23 mouse cellular contexts compared by ENCODE assay signal in the genomic region with DNA sequence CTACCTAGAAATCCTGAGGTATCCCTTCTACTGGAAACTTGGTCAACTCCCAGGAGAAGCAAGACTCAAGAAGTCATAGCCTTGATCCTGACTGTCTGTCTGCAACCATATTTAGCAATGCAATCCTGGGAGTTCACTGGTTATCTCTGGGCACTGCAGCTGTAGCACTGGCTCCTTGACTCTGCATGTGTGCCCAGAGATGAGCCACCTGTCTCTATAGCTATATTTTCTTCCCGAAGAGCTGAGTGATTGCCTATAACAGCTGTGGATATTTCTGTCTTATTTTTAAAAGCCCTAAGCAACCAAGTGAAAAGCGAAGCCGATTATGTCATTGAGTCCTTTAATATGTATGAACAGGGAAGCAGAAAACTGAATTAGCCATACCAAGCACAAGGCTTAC. TPM values are rescaled to one million over a fixed set of nuclear protein-coding genes. Genes with fewer than 3 reads are reported as not detected.
DNase-seq lines count a peak whose midpoint lies in the region; ATAC-seq and TF ChIP-seq lines count a peak whose summit lies in the region.
"Had no signal": no experiment of that assay in that cellular context is flagged by ENCODE, and none has a peak within 500 bp of the region (broad histone marks: within the 10 kb centered on the region; RNA-seq: fewer than 3 reads in every experiment).

No protein-coding gene starts in this region.

- no peak overlapping the region for H3K9ac ChIP-seq in embryonic facial prominence, embryonic 14.5 days (ENCODE audit: low read depth, low read length)
- no peak overlapping the region for H3K9ac ChIP-seq in lung, postnatal 0 days (replicated peaks; ENCODE audit: low read depth)
- no peak overlapping the region for H3K9ac ChIP-seq in intestine, embryonic 16.5 days (ENCODE audit: low read depth, low read length)
- H3K9ac ChIP-seq: embryonic facial prominence, embryonic 12.5 days; forebrain, embryonic 13.5 days; hindbrain, embryonic 12.5 days; hindbrain, embryonic 15.5 days had no signal

- no peaks in the 10 kb centered on the region for H3K4me1 ChIP-seq in embryonic facial prominence, embryonic 14.5 days (ENCODE audit: control insufficient read depth, insufficient read depth, low read length)
- H3K4me1 ChIP-seq in embryonic facial prominence, embryonic 10.5 days: no peaks in the 10 kb centered on the region
- no peaks in the 10 kb centered on the region for H3K4me1 ChIP-seq in lung, postnatal 0 days (ENCODE audit: insufficient read depth, low read depth, low read length)
- H3K4me1 ChIP-seq in intestine, embryonic 16.5 days (ENCODE audit: control insufficient read depth, insufficient read depth, low read length): no peaks in the 10 kb centered on the region
- H3K4me1 ChIP-seq: embryonic facial prominence, embryonic 12.5 days; forebrain, embryonic 10.5 days; forebrain, embryonic 13.5 days; hindbrain, embryonic 12.5 days; hindbrain, embryonic 15.5 days had no signal

- peak; percentile 85 for DNase-seq in embryonic facial prominence, embryonic 14.5 days (ENCODE audit: low spot score)
- DNase-seq in embryonic facial prominence, embryonic 10.5 days (ENCODE audit: low spot score): no peak
- DNase-seq in gastrocnemius, postnatal 25 days: peak; percentile 31
- DNase-seq in gastrocnemius, postnatal 36 days: no peak
- DNase-seq in lung, postnatal 0 days (ENCODE audit: low spot score): peak; percentile 8
- no peak for DNase-seq in lung, postnatal 14 days
- no peak for DNase-seq in frontal cortex, postnatal 25 days (ENCODE audit: low spot score in 2 of 2)
- DNase-seq: adrenal gland, adult 8-10 months; adrenal gland, postnatal 25 days; cerebellum, adult 18-20 months; cerebellum, adult 9-10 months; gastrocnemius, postnatal 10 days; heart, adult 11 months had no signal

- intact Hi-C loops in gastrocnemius, postnatal 36 days (cut with DNase I): no loop called here

- peak; percentile 88; the same call in 1 of the 2 replicates for ATAC-seq in embryonic facial prominence, embryonic 14.5 days (ENCODE audit: low read depth)
- ATAC-seq in lung, postnatal 0 days: peak; percentile 28; the same call in 1 of the 2 replicates
- ATAC-seq in intestine, embryonic 16.5 days: no peak
- ATAC-seq: activated CD4-positive, CD25-positive, alpha-beta regulatory T cell, adult 4 months; forebrain, embryonic 13.5 days; forebrain, embryonic 16.5 days had no signal

- H3K27ac ChIP-seq in embryonic facial prominence, embryonic 14.5 days (replicated peaks; ENCODE audit: low read depth, low read length): no peak overlapping the region
- H3K27ac ChIP-seq in embryonic facial prominence, embryonic 10.5 days (replicated peaks): no peak overlapping the region
- no peak overlapping the region for H3K27ac ChIP-seq in lung, postnatal 0 days (ENCODE audit: low read length)
- H3K27ac ChIP-seq in intestine, embryonic 16.5 days (ENCODE audit: low read length): no peak overlapping the region
- H3K27ac ChIP-seq: embryonic facial prominence, embryonic 12.5 days; forebrain, embryonic 10.5 days; forebrain, embryonic 13.5 days; hindbrain, embryonic 12.5 days; hindbrain, embryonic 15.5 days had no signal

- no peaks in the 10 kb centered on the region for H3K9me3 ChIP-seq in embryonic facial prominence, embryonic 14.5 days (ENCODE audit: control insufficient read depth, low read length)
- no peaks in the 10 kb centered on the region for H3K9me3 ChIP-seq in embryonic facial prominence, embryonic 10.5 days
- H3K9me3 ChIP-seq in lung, postnatal 0 days (ENCODE audit: low read length): no peaks in the 10 kb centered on the region
- no peaks in the 10 kb centered on the region for H3K9me3 ChIP-seq in intestine, embryonic 16.5 days (ENCODE audit: control insufficient read depth, low read length)
- H3K9me3 ChIP-seq: embryonic facial prominence, embryonic 12.5 days; forebrain, embryonic 10.5 days; forebrain, embryonic 13.5 days; hindbrain, embryonic 12.5 days; hindbrain, embryonic 15.5 days had no signal

- TF ChIP-seq EP300 in lung, postnatal 0 days (IDR thresholded peaks at IDR 0.05): no peak

- no peak overlapping the region for H3K4me2 ChIP-seq in embryonic facial prominence, embryonic 14.5 days (ENCODE audit: low read depth, low read length)
- H3K4me2 ChIP-seq in lung, postnatal 0 days (replicated peaks; ENCODE audit: low read depth, low read length): no peak overlapping the region
- no peak overlapping the region for H3K4me2 ChIP-seq in intestine, embryonic 16.5 days (ENCODE audit: low read depth, low read length)
- H3K4me2 ChIP-seq: embryonic facial prominence, embryonic 12.5 days; forebrain, embryonic 13.5 days; heart, embryonic 11.5 days; hindbrain, embryonic 12.5 days; hindbrain, embryonic 15.5 days had no signal

- no peaks in the 10 kb centered on the region for H3K27me3 ChIP-seq in embryonic facial prominence, embryonic 14.5 days (replicated peaks; ENCODE audit: control insufficient read depth, insufficient read depth, low read length)
- H3K27me3 ChIP-seq in embryonic facial prominence, embryonic 10.5 days (replicated peaks; ENCODE audit: low read depth, poor library complexity, severe bottlenecking): no peaks in the 10 kb centered on the region
- H3K27me3 ChIP-seq in lung, postnatal 0 days (replicated peaks; ENCODE audit: insufficient read depth, low read length): no peaks in the 10 kb centered on the region
- no peaks in the 10 kb centered on the region for H3K27me3 ChIP-seq in intestine, embryonic 16.5 days (replicated peaks; ENCODE audit: control insufficient read depth, insufficient read depth, low read length)
- H3K27me3 ChIP-seq: embryonic facial prominence, embryonic 12.5 days; forebrain, embryonic 13.5 days; hindbrain, embryonic 12.5 days; hindbrain, embryonic 15.5 days had no signal

- no peak for TF ChIP-seq CTCF in lung, postnatal 0 days (IDR thresholded peaks at IDR 0.05)

- no peaks in the 10 kb centered on the region for H3K36me3 ChIP-seq in embryonic facial prominence, embryonic 14.5 days (ENCODE audit: control insufficient read depth, insufficient read depth, low read length)
- no peaks in the 10 kb centered on the region for H3K36me3 ChIP-seq in embryonic facial prominence, embryonic 10.5 days (replicated peaks)
- no peaks in the 10 kb centered on the region for H3K36me3 ChIP-seq in lung, postnatal 0 days (ENCODE audit: insufficient read depth, low read length)
- H3K36me3 ChIP-seq in intestine, embryonic 16.5 days (ENCODE audit: control insufficient read depth, insufficient read depth, low read length): no peaks in the 10 kb centered on the region
- H3K36me3 ChIP-seq: embryonic facial prominence, embryonic 12.5 days; forebrain, embryonic 10.5 days; hindbrain, embryonic 12.5 days; hindbrain, embryonic 15.5 days had no signal

- WGBS in embryonic facial prominence, embryonic 14.5 days: 71% methylated on average over 3 of the region's 3 CpGs
- 87% methylated on average over 3 of the region's 3 CpGs for whole genome bisulfite sequencing in embryonic facial prominence, embryonic 10.5 days
- WGBS in lung, postnatal 0 days: 76% methylated on average over 3 of the region's 3 CpGs
- WGBS in intestine, embryonic 16.5 days: 89% methylated on average over 3 of the region's 3 CpGs

- no peak overlapping the region for H3K4me3 ChIP-seq in embryonic facial prominence, embryonic 14.5 days (ENCODE audit: low read depth, low read length)
- H3K4me3 ChIP-seq in embryonic facial prominence, embryonic 10.5 days: no peak overlapping the region
- H3K4me3 ChIP-seq in lung, postnatal 0 days (ENCODE audit: low read depth, low read length): no peak overlapping the region
- H3K4me3 ChIP-seq in intestine, embryonic 16.5 days (ENCODE audit: low read length): no peak overlapping the region
- H3K4me3 ChIP-seq: embryonic facial prominence, embryonic 12.5 days; forebrain, embryonic 10.5 days; forebrain, embryonic 13.5 days; hindbrain, embryonic 12.5 days; hindbrain, embryonic 15.5 days had no signal

RNA-seq across cellular contexts. Expression of a gene that starts 50.3 kb away (rescaled TPM):
- 8.7 and 9.3 TPM in 2 replicates for polyA plus RNA-seq in embryonic facial prominence, embryonic 14.5 days (2014; fragmentation: Nextera tagmentation; extraction: Ambion mirVana)
- polyA plus RNA-seq in embryonic facial prominence, embryonic 10.5 days (2016; fragmentation: Nextera tagmentation; extraction: Ambion mirVana): 4.3 and 5.1 TPM in 2 replicates
- 1 to 10 TPM; 1.3 to 2.3 TPM for total RNA-seq in gastrocnemius, postnatal 25 days (2021)
- 1 to 10 TPM; 1.4 to 1.8 TPM for total RNA-seq in gastrocnemius, postnatal 36 days (2021)
- 3.5 and 4.6 TPM in 2 replicates for polyA plus RNA-seq in lung, postnatal 0 days (2015; fragmentation: Nextera tagmentation; extraction: Ambion mirVana)
- polyA plus RNA-seq in intestine, embryonic 16.5 days (2015; fragmentation: Nextera tagmentation; extraction: Ambion mirVana): 0.78 and 0.91 TPM in 2 replicates
- total RNA-seq: hematopoietic stem cell, adult 5-6 weeks had no signal
- polyA plus RNA-seq: activated CD4-positive, CD25-positive, alpha-beta regulatory T cell, adult 4 months had no signal

Comparison
In these comparisons a context has a peak if more than half of its experiments do, and no peak if none do; other contexts are left out.
1. DNase-seq: peak in embryonic facial prominence, embryonic 14.5 days (single experiment), gastrocnemius, postnatal 25 days (single experiment) and lung, postnatal 0 days (single experiment); none in embryonic facial prominence, embryonic 10.5 days (single experiment), gastrocnemius, postnatal 36 days (0 of 2), lung, postnatal 14 days (single experiment) and frontal cortex, postnatal 25 days (0 of 2).